Comparison of ENCODE assay signal across 9 mouse cellular contexts in genomic region chr5:8722224-8722623, GRCm38 (mm10).
"Had no signal": no experiment of that assay in that cellular context is flagged by ENCODE, and none has a peak within 500 bp of the region (broad histone marks: within the 10 kb centered on the region; RNA-seq: fewer than 3 reads in every experiment).

No protein-coding gene starts in this region.

- H3K27ac ChIP-seq: layer of hippocampus, adult 2 months; limb, embryonic 10.5 days; liver, embryonic 12.5 days; lung, embryonic 15.5 days; midbrain, embryonic 12.5 days had no signal

- H3K36me3 ChIP-seq: limb, embryonic 10.5 days; liver, embryonic 12.5 days; lung, embryonic 15.5 days; midbrain, embryonic 12.5 days had no signal

- H3K4me3 ChIP-seq: layer of hippocampus, adult 2 months; limb, embryonic 10.5 days; liver, embryonic 12.5 days; lung, embryonic 15.5 days; midbrain, embryonic 12.5 days had no signal

- H3K4me1 ChIP-seq: limb, embryonic 10.5 days; liver, embryonic 12.5 days; lung, embryonic 15.5 days; midbrain, embryonic 12.5 days had no signal

- H3K27me3 ChIP-seq: liver, embryonic 12.5 days; lung, embryonic 15.5 days; midbrain, embryonic 12.5 days had no signal

- DNase-seq: kidney, postnatal 10 days; kidney, postnatal 4 days; right cerebral cortex, postnatal 25 days; thymus, postnatal 4 days had no signal

- H3K9me3 ChIP-seq: limb, embryonic 10.5 days; liver, embryonic 12.5 days; lung, embryonic 15.5 days; midbrain, embryonic 12.5 days had no signal
